Mouse (Mus musculus): ENCODE measurements around the gene Shisa7. TPM values are rescaled to one million over a fixed set of nuclear protein-coding genes. Genes with fewer than 3 reads are reported as not detected.
"Not testable (repeated sequence)": the region's sequence is repeated elsewhere in the genome, so short reads cannot be mapped to it uniquely, and the experiment has no call there.

Gene Shisa7
- polyA plus RNA-seq (2012; rRNA removed): 2.5 and 3.4 TPM in 2 replicates

DNA sequence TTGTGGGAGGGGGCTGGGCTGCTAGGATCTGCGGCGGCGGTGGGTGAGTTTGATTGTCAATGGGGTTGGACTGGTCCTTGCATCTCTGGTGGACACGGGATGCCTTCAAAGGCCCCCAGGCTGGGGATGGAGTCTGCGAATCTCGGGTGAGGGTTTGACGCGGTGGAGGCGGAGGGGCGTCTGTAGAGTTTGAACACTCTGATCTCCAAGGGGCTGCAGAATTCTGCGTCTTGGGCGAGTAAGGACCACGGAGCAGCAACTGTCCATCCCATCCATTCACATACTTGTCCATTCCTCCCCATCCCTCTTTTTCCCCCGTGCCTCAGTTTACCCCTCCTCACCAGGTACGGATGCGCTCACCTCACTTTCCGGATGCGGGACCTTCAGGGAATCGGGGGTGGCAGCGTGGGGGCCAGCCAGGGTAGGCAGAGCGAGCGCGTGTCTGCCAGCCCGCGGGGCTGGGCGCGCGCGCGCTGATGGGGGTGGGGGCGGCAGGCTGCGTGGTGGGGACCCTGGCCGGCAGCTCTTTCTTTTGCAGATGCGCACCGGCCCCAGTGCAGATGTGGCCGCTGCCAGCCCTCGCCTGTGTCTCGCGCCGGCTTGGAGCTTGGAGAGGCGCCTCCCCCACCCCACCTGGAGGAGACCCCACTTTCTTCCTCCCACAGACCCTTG lies at the start of gene Shisa7:
Shisa7 (minus strand) TSS at position 452 of the 672 bp plus-strand sequence.
- Histone ChIP-seq H3K4me1 (ENCODE audit: control insufficient read depth, insufficient read depth, low read length) (no peaks in the 10 kb centered on the region), H3K4me3 (replicated peaks; ENCODE audit: extremely low read depth, low read depth, low read length) (no peak within 1 kb of the TSS)
- DNase-seq: no peak
- TF ChIP-seq POLR2A (IDR thresholded peaks at IDR 0.05; ENCODE audit: borderline replicate concordance, extremely low read depth, low read depth, low read length): no peak
- TF ChIP-seq CTCF (IDR thresholded peaks at IDR 0.05; ENCODE audit: insufficient read depth, low read length): no peak
- 2% methylated on average over 41 of the region's 41 CpGs for WGBS

DNA sequence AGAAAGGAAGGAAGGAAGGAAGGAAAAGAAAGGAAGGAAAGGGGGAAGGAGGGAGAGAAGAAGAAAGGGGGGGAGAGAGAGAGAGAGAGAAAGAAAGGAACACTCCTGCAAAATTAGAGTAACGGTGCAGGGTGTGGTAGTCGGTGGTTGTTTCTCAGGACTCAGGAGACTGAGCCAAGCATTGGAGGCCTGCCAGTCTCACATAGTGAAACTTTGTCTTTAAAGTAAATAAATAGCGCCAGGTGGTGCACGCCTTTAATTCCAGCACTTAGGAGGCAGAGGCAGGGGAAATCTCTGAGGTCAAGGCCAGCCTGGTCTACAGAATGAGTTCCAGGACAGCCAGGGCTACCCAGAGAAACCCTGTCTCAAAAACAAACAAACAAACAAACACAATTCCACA lies 42.2 kb upstream of the Shisa7 start:
- 19% methylated on average over 4 of the region's 4 CpGs for WGBS
- Histone ChIP-seq H3K4me1 (ENCODE audit: control insufficient read depth, insufficient read depth, low read length) (no peaks in the 10 kb centered on the region), H3K4me3 (replicated peaks; ENCODE audit: extremely low read depth, low read depth, low read length) (no peak overlapping the region)
- no peak for DNase-seq
- TF ChIP-seq CTCF (IDR thresholded peaks at IDR 0.05; ENCODE audit: insufficient read depth, low read length) (no peak), POLR2A (IDR thresholded peaks at IDR 0.05; ENCODE audit: borderline replicate concordance, extremely low read depth, low read depth, low read length) (no peak)

DNA sequence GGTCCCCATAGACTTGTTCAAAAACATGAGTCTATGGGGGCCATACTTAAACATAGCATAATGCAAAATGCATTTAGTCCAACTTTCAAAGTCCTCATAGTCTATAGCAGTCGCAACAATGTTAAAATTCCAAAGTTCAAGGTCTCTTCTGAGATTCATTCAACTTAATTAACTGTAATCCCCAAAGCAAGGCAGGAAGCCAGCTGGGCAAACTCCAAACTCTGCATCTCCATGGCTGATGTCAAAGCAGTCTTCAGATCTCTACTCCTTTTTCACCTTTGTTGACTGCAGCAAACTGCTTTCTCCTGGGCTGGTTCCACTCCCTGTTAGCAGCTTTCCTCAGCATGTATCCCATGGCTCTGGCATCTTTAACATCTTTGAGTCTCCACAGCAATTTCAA lies 34.5 kb upstream of the Shisa7 start:
- not testable (repeated sequence) for H3K4me1 ChIP-seq (ENCODE audit: control insufficient read depth, insufficient read depth, low read length); DNase-seq; H3K4me3 ChIP-seq (replicated peaks; ENCODE audit: extremely low read depth, low read depth, low read length)
- WGBS: 76% methylated on average over 1 of the region's 1 CpGs

DNA sequence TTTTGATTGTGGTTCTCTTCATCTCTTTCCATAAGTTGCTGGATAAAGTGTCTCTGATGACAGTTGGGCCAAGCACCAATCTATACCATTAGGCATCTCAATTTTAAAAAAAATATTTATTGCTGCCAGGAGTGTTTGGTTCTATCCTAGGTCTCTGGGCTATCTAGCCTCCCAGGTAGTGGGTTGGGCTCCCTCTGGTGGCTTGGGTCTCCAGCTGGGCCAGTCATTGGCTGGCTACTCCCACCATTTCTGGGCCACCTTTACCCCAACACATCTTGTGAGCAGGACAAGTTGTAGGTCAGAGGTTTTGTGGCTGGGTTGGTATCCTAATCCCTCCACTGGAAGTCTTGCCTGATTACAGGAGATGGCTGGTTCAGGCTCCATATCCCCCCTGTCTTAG lies 33.7 kb upstream of the Shisa7 start:
- Histone ChIP-seq H3K4me1 (ENCODE audit: control insufficient read depth, insufficient read depth, low read length) (0 out of 2 replicates have a peak, but pooled peaks cover 2% of the 10 kb centered on the region), H3K4me3 (replicated peaks; ENCODE audit: extremely low read depth, low read depth, low read length) (no peak overlapping the region)
- DNase-seq: no peak
- TF ChIP-seq CTCF (IDR thresholded peaks at IDR 0.05; ENCODE audit: insufficient read depth, low read length): peak; percentile 25; the same call in 1 of the 2 replicates
- TF ChIP-seq POLR2A (IDR thresholded peaks at IDR 0.05; ENCODE audit: borderline replicate concordance, extremely low read depth, low read depth, low read length): no peak

DNA sequence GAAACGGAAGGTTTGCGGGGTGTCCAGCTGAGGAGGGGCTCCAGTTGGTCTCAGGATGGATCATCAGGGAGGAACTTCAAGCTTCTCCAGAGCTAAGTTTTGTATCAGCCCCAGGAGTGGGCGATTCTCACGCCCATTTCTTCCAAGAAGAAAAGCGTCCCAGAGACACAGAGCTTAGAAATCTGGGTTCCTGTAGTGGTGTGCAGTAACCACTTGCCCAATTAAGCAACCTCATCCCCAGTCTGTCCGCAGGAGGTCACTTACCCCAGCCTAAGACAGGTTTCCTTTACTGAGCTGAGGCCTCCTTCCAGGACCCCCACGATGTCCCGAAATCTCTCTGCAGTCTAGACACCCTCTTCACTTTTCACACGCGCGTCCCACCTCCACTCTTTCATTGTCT lies 32.7 kb upstream of the Shisa7 start:
- no peak for DNase-seq
- Histone ChIP-seq H3K4me3 (replicated peaks; ENCODE audit: extremely low read depth, low read depth, low read length) (peak overlapping the region; percentile 90), H3K4me1 (ENCODE audit: control insufficient read depth, insufficient read depth, low read length) (0 out of 2 replicates have a peak, but pooled peaks cover 2% of the 10 kb centered on the region)
- WGBS: 5% methylated on average over 11 of the region's 11 CpGs
- TF ChIP-seq POLR2A (IDR thresholded peaks at IDR 0.05; ENCODE audit: borderline replicate concordance, extremely low read depth, low read depth, low read length): no peak
- no peak for TF ChIP-seq CTCF (IDR thresholded peaks at IDR 0.05; ENCODE audit: insufficient read depth, low read length)

DNA sequence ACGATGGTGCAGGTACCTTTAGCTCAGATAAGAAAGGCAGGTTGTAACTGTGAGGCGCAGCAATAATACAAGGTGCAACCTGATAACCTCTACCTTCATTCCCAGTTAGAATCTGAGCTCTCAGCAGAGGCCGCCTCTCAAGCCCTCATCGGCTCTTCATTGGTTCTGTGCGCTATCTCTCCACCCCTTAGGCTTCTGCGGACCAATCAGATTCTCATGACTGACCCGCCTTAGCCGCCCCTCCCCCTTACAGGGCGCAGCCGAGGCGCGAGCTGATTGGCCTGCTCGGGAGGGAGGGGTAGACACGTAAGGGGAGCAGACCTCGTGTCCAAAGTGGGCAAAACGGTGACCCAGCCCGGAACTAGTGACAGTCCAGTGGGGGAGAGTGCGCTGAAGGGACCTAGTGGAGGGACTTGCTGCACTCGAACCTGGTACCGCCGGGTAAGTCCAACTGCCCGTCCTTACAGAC lies 32.3 kb upstream of the Shisa7 start, which contains the start of gene Isoc2a:
Isoc2a (plus strand) TSS at position 401 of the 469 bp plus-strand sequence.
- Histone ChIP-seq H3K4me3 (replicated peaks; ENCODE audit: extremely low read depth, low read depth, low read length) (peak within 1 kb of the TSS; percentile 90), H3K4me1 (ENCODE audit: control insufficient read depth, insufficient read depth, low read length) (0 out of 2 replicates have a peak, but pooled peaks cover 2% of the 10 kb centered on the region)
- WGBS: under 1% methylated on average over 22 of the region's 22 CpGs
- DNase-seq: peak; percentile 83
- TF ChIP-seq CTCF (IDR thresholded peaks at IDR 0.05; ENCODE audit: insufficient read depth, low read length) (no peak), POLR2A (IDR thresholded peaks at IDR 0.05; ENCODE audit: borderline replicate concordance, extremely low read depth, low read depth, low read length) (peak; percentile 99)

DNA sequence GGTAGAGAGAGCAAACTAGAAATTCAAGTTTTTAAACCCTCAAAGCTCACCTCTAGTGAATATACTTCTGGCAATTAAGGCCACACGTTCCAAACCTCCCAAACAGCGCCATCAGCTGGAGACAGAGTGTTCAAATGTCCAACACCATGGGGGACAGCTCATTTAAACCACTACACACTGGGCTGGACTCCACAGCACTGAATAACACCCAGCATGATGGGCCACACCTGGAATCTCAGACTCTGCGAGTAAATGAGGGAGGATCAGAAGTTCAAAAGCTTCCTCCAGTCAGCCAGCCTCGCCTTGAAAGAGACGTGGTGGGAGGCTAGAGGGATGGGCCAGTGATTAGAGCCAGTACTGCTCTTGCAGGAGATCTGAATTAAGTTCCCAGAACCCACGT lies 25.6 kb upstream of the Shisa7 start, which contains the start of gene Isoc2b:
Isoc2b (minus strand) TSS at position 126 of the 400 bp plus-strand sequence.
- WGBS: 51% methylated on average over 6 of the region's 6 CpGs
- DNase-seq: no peak
- Histone ChIP-seq H3K4me1 (ENCODE audit: control insufficient read depth, insufficient read depth, low read length) (no peaks in the 10 kb centered on the region; the same call in 1 of the 2 replicates), H3K4me3 (replicated peaks; ENCODE audit: extremely low read depth, low read depth, low read length) (no peak within 1 kb of the TSS)
- TF ChIP-seq CTCF (IDR thresholded peaks at IDR 0.05; ENCODE audit: insufficient read depth, low read length): no peak
- TF ChIP-seq POLR2A (IDR thresholded peaks at IDR 0.05; ENCODE audit: borderline replicate concordance, extremely low read depth, low read depth, low read length): no peak

DNA sequence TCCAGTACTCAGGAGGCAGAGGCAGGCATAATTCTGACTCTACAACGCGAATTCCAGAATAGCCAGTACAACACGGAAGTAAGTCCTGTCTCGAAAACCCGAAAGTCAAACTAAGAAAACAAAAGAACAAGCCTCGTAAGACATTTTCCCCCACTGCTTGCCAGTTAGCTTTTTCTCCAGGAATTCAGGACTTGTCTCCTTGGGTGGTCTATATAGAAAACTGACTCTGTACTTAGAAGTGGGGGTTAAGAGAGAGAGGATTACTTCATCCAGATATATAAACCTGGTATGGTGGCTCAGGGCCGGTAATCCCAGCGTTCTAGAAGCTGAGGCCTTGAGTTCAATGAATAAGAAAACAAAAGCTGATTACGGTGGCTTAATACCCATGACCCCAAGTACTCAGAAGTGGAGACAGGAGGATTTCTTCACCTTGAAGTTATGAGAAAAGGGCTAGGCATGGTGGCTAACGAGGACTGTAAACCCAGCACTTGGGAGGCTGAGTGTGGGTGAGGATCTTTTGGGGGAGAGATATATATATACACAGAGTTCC lies 22.2 kb upstream of the Shisa7 start:
- 26% methylated on average over 10 of the region's 10 CpGs for WGBS
- no peak for DNase-seq

DNA sequence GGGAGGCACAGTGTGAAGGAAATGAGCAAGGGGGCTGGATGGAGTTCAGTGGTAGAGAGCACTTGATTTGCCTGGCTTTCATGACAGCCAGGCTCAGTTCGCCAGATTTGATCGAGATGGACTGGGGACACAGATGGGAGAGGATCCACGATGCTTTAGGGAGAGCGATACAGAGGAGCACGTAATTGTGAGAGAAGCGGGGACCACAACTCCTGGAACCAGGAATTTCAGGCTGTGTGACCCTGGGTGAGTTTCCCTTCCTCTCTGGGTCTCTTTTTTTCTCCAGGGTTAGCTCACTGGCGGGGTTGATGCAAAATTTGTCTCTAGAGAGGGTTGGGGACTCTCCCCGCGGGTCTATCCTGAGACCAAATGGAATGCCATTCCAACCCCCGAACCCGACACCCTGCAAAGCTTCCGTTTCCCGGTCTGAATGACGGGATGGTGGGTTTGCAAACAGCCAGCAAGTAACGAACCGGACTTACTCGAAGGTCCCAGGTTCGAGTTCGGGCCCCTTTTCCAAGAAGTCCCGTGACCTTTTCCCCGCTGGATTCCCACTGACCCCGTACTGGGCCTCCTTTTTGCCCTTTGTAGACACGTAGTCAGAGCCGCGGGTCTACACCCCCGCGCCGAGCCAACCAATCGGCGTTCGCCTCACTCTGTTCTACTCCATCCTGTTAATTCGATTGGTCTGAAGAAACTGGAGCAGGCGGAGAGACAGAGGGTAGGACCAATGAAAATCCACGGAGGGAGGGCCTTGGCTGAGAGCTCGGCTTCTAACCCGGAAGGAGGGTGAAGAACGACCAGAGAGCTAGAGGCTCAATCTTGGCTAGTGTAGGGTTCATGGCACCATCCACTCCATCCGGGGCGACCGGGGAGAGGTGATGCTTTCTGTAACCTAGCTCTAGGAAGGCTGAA lies 21.3 kb upstream of the Shisa7 start:
- TF ChIP-seq POLR2A (IDR thresholded peaks at IDR 0.05; ENCODE audit: borderline replicate concordance, extremely low read depth, low read depth, low read length): peak; percentile 96
- TF ChIP-seq CTCF (IDR thresholded peaks at IDR 0.05; ENCODE audit: insufficient read depth, low read length): no peak
- peak; percentile 98 for DNase-seq
- peaks cover 3% of the 10 kb centered on the region for H3K4me1 ChIP-seq (ENCODE audit: control insufficient read depth, insufficient read depth, low read length)
- 3% methylated on average over 40 of the region's 40 CpGs for WGBS
- peak overlapping the region; percentile 76 for H3K4me3 ChIP-seq (replicated peaks; ENCODE audit: extremely low read depth, low read depth, low read length)

More for the DNA sequence above, 22.2 kb upstream of the Shisa7 start:
- Histone ChIP-seq H3K4me3 (replicated peaks; ENCODE audit: extremely low read depth, low read depth, low read length) (peak overlapping the region; percentile 73), H3K4me1 (ENCODE audit: control insufficient read depth, insufficient read depth, low read length) (peaks cover 3% of the 10 kb centered on the region)
- no peak for TF ChIP-seq POLR2A (IDR thresholded peaks at IDR 0.05; ENCODE audit: borderline replicate concordance, extremely low read depth, low read depth, low read length)
